Mouse (Mus musculus) liver, embryonic 11.5 days (tissue): ENCODE measurements around the gene Catsper1. TPM values are rescaled to one million over a fixed set of nuclear protein-coding genes. Genes with fewer than 3 reads are reported as not detected.
A peak's percentile ranks its signal among the peaks of the same experiment; 100 is the strongest.

Experiments used
- ATAC-seq: fragments of 200-750 bp; cut with Nextera tagmentation; replicated peaks from 2 replicates; pipeline ENCODE4 v1.8.0; 2017; ENCODE audit warnings: moderate number of reproducible peaks, mild to moderate bottlenecking, moderate TSS enrichment, moderate library complexity; ENCODE audit not compliant: low FRiP score
- DNase-seq: peaks from one replicate; pipeline ENCODE4 v3.0.0-alpha.2; 2017; ENCODE audit warnings: low spot score
- H3K27ac ChIP-seq: fragments of 300-500 bp; sonication (generic); 2 replicates; pipeline ENCODE4 v1.5.1; 2014; ENCODE audit warnings: mild to moderate bottlenecking, low read depth, low read length, control low read depth
- H3K27me3 ChIP-seq: fragments of 300-500 bp; sonication (generic); replicated peaks from 2 replicates; pipeline ENCODE4 v1.6.1; 2014; ENCODE audit warnings: low read length, mixed read lengths; ENCODE audit not compliant: control insufficient read depth, insufficient read depth
- H3K36me3 ChIP-seq: fragments of 300-500 bp; sonication (generic); 2 replicates; pipeline ENCODE4 v1.6.1; 2014; ENCODE audit warnings: mild to moderate bottlenecking, low read length, moderate library complexity, mixed read lengths; ENCODE audit not compliant: control insufficient read depth, insufficient read depth
- H3K4me1 ChIP-seq: fragments of 300-500 bp; sonication (generic); replicated peaks from 2 replicates; pipeline ENCODE4 v1.6.1; 2014; ENCODE audit warnings: low read length, mixed read lengths; ENCODE audit not compliant: control insufficient read depth, insufficient read depth
- H3K4me2 ChIP-seq: fragments of 300-500 bp; sonication (generic); 2 replicates; pipeline ENCODE4 v1.6.1; 2014; ENCODE audit warnings: mild to moderate bottlenecking, control low read depth, moderate library complexity
- H3K4me3 ChIP-seq: fragments of 300-500 bp; sonication (generic); 2 replicates; pipeline ENCODE4 v1.5.1; 2014; ENCODE audit warnings: low read depth, low read length, control low read depth
- H3K9ac ChIP-seq: fragments of 300-500 bp; sonication (generic); 2 replicates; pipeline ENCODE4 v1.6.1; 2014; ENCODE audit warnings: low read depth, low read length, control low read depth
- H3K9me3 ChIP-seq: fragments of 300-500 bp; sonication (generic); 2 replicates; pipeline ENCODE4 v1.6.1; 2016; ENCODE audit warnings: low read length, inconsistent platforms, mixed read lengths; ENCODE audit not compliant: control insufficient read depth
- WGBS: fragments of 180-500 bp; shearing (Covaris S2); extraction: QIAGEN DNeasy Blood & Tissue Kit; methylation state at CpG from one replicate; pipeline ENCODE4 v1.1.7; 2014; 5-methylcytosine and 5-hydroxymethylcytosine counted together
- polyA plus RNA-seq: library from polyadenylated mRNA; unstranded; fragments of >200 nt; fragmentation: Nextera tagmentation; extraction: Ambion mirVana; gene quantifications from 2 replicates; pipeline ENCODE4 v1.2.1, GENCODE M21; 2014

Gene Catsper1
- polyA plus RNA-seq, 1 experiment from 2014 or later: not detected

DNA sequence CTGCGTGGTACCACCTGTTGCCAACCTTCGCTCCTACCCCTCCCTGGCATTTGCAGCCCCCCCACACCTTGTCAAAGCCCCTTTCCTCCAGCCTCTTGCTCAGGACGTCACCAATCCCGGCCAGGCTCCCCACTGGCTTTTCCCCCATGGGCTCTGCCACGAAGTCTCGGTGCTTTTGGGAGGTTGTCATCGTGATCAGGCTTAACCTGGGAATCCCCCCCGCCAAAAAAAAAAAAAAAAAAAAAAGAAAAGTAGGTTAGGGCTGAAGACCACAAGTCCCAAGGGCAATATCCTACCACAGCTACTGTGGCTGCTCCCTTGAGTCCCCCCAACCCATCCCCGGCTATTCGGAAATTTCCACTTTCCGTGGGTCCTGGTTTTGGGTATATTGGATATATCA lies 30.2 kb downstream of the Catsper1 start:
- H3K4me2 ChIP-seq: peak overlapping the region; percentile 98
- WGBS: 14% methylated on average over 11 of the region's 11 CpGs
- H3K27me3 ChIP-seq: no peaks in the 10 kb centered on the region
- H3K27ac ChIP-seq: peak overlapping the region; percentile 92
- peak overlapping the region; percentile 88 for H3K4me3 ChIP-seq
- peaks cover 17% of the 10 kb centered on the region for H3K4me1 ChIP-seq
- H3K9me3 ChIP-seq: no peaks in the 10 kb centered on the region
- no peak for ATAC-seq
- peak overlapping the region; percentile 96 for H3K9ac ChIP-seq
- H3K36me3 ChIP-seq: peaks cover 38% of the 10 kb centered on the region
- DNase-seq: peak; percentile 43

DNA sequence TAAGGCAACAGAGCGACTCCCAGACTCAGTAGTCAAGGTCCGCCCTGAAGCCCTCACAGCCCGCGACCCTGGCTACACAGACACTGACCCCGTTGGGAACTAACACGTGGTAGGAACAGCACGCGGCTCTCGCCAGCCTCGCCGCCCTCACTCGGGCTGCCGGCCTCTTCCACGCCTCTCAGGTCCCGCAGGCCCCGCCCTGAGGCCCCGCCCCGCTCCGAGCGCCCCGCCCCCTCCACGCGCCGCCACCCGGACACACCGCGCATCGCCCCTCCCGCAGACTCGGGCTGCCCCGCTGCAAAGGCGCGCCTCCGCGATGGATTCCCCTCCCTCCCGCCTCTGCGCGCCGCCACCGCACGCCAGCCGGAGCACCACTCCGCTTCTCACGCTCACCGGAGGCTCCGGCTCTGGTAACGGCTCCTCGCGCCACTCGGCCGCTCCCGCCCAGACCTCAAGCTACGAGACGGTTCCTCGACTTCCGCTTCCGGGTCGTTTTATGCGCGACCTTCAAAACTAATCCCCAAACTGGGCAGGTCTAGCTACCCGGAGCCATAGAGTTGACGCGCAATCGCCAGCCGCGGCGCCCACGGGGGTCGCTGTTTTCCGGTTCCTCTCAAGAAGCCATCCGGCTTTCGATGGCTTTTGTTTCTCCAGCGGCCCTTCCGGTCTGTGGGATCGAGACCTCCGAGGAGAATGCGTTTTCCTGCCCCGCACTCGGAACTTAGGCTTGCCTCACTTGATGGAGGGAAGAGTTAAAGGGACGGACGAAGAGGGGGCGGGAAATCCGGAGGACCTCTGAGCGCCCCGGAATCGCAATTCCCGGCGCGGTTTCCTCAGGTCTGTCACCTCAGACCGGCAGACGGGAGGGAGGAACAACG lies 30.9 kb downstream of the Catsper1 start, which contains the start of gene Eif1ad:
TSS of gene Eif1ad (plus strand) at position 567 of the 878 bp plus-strand sequence.
- no peaks in the 10 kb centered on the region for H3K9me3 ChIP-seq
- H3K4me2 ChIP-seq: peak within 1 kb of the TSS; percentile 98
- peaks cover 41% of the 10 kb centered on the region for H3K36me3 ChIP-seq
- peak within 1 kb of the TSS; percentile 92 for H3K27ac ChIP-seq
- no peaks in the 10 kb centered on the region for H3K27me3 ChIP-seq
- under 1% methylated on average over 92 of the region's 92 CpGs for WGBS
- ATAC-seq: peak; percentile 92
- peak; percentile 99 for DNase-seq
- peak within 1 kb of the TSS; percentile 88 for H3K4me3 ChIP-seq
- H3K9ac ChIP-seq: peak within 1 kb of the TSS; percentile 96
- peaks cover 17% of the 10 kb centered on the region for H3K4me1 ChIP-seq

DNA sequence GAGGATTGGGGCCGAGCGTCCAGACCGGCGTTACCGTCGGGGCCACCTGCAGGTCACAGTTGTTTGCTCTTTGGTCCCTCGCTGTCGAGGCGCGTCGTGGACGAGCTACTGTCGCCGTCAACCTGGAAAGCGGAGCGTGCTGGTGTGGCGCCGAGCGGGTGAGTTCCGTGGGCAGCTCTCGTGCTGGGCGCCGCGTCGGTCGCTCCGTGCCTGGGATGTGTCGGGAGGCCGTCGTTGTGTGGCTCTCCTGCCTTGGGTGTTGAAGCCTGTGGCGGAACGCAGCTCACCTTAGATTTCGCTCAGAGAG lies 31.5 kb downstream of the Catsper1 start, which contains the start of gene Banf1:
TSS of gene Banf1 (minus strand) at position 116 of the 307 bp plus-strand sequence.
- ATAC-seq (no peak), DNase-seq (no peak)
- peak within 1 kb of the TSS; percentile 88 for H3K4me3 ChIP-seq
- H3K27ac ChIP-seq: peak within 1 kb of the TSS; percentile 92
- H3K9ac ChIP-seq: peak within 1 kb of the TSS; percentile 96
- H3K4me2 ChIP-seq: peak within 1 kb of the TSS; percentile 98
- no peaks in the 10 kb centered on the region for H3K9me3 ChIP-seq
- H3K36me3 ChIP-seq: peaks cover 47% of the 10 kb centered on the region
- no peaks in the 10 kb centered on the region for H3K27me3 ChIP-seq
- under 1% methylated on average over 33 of the region's 33 CpGs for WGBS
- peaks cover 17% of the 10 kb centered on the region for H3K4me1 ChIP-seq

DNA sequence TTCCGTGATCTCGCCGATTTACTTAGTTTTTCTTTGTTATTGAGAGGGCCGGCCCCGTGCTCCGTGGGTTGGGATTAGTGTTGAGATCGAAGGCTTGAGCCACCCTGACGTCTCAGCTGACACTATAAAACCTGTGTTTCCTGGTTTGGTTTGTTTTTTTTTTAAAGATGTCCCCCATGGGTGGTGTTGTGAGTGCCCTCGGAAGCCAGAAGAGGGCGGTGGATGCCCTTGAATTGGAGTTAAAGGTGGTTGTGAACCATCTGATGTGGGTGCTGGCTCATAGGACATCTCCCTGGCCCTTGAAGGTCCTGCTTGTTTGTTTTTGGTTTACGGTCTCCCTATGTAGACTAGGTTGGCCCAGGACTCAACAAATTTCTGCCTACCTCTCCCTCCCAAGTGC lies 31.9 kb downstream of the Catsper1 start:
- H3K4me1 ChIP-seq: peaks cover 17% of the 10 kb centered on the region
- H3K9me3 ChIP-seq: no peaks in the 10 kb centered on the region
- H3K36me3 ChIP-seq: peaks cover 50% of the 10 kb centered on the region
- 8% methylated on average over 11 of the region's 11 CpGs for WGBS
- H3K9ac ChIP-seq: peak overlapping the region; percentile 96
- H3K4me2 ChIP-seq: peak overlapping the region; percentile 98
- ATAC-seq (no peak), DNase-seq (no peak)
- peak overlapping the region; percentile 92 for H3K27ac ChIP-seq
- H3K27me3 ChIP-seq: no peaks in the 10 kb centered on the region
- H3K4me3 ChIP-seq: peak overlapping the region; percentile 88

DNA sequence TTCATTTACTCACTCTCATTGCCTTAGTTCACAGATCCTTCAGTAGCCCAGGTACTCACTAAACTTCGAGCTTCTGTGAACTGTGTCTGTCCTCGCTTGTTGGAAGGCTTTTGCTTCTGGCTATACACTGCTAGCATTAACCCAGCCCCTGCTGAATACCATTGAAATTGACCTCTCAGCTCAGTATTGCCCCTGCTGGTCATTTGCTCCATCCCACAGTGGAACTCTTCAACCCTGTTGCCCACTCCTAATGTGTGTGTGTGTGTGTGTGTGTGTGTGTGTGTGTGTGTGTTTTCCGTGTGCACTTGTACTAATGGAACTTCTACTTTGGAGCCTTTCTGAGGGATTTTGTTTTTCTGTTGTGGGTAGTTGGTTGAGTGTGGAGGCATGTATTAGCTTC lies 35.4 kb downstream of the Catsper1 start:
- H3K27me3 ChIP-seq: no peaks in the 10 kb centered on the region
- no peak overlapping the region for H3K9ac ChIP-seq
- ATAC-seq (no peak), DNase-seq (no peak)
- no peak overlapping the region for H3K27ac ChIP-seq
- no peak overlapping the region for H3K4me3 ChIP-seq
- H3K4me2 ChIP-seq: no peak overlapping the region
- peaks cover 35% of the 10 kb centered on the region for H3K36me3 ChIP-seq
- H3K4me1 ChIP-seq: peaks cover 8% of the 10 kb centered on the region
- no peaks in the 10 kb centered on the region for H3K9me3 ChIP-seq
- 87% methylated on average over 3 of the region's 3 CpGs for WGBS

DNA sequence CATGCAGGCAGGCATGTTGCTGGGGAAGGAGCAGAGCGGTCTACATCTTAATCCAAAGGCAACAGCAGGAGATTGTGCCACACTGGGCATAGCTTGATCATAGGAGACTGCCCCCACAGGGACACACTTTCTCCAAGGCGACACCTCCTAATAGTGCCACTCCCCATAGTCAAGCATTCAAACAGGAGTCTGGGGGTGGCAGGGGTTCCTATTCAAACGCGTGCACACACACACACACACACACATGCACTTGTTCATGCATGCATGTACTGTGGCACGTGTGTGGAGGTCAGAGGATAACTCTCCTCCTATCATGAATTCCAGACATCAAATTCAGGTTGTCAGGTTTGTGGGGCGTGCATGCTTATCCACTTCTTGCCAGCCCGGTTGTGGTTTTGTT lies 37.2 kb downstream of the Catsper1 start:
- Histone ChIP-seq H3K27ac (no peak overlapping the region), H3K9me3 (no peaks in the 10 kb centered on the region), H3K4me1 (peaks cover 8% of the 10 kb centered on the region), H3K4me2 (no peak overlapping the region), H3K4me3 (no peak overlapping the region), H3K36me3 (peaks cover 35% of the 10 kb centered on the region), H3K27me3 (no peaks in the 10 kb centered on the region), H3K9ac (no peak overlapping the region)
- DNase-seq (no peak), ATAC-seq (no peak)
- 89% methylated on average over 7 of the region's 7 CpGs for WGBS

DNA sequence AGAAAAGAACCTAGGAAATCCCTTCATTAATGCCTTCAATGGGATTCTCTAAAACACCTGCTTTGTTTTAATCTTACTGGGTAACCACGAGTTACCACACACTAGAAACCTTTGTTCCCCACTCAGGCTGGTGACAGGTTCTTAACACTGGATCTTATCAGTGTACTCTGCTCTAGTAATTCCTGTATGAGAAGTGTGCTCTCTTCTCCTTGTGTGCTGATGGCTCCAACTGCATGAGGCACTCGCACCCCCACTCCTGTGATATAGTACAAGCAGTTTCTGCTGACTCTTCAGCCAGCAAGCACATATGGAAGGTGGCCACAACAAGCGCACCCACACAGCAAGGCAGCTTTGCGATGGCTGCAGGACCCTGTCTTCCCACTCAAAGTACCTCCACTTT lies 38.6 kb downstream of the Catsper1 start:
- Histone ChIP-seq H3K27ac (no peak overlapping the region), H3K4me1 (no peaks in the 10 kb centered on the region), H3K36me3 (peaks cover 41% of the 10 kb centered on the region), H3K4me3 (no peak overlapping the region), H3K27me3 (no peaks in the 10 kb centered on the region), H3K9me3 (no peaks in the 10 kb centered on the region), H3K9ac (no peak overlapping the region), H3K4me2 (no peak overlapping the region)
- no peak for ATAC-seq
- DNase-seq: no peak
- whole genome bisulfite sequencing: 79% methylated on average over 4 of the region's 4 CpGs

DNA sequence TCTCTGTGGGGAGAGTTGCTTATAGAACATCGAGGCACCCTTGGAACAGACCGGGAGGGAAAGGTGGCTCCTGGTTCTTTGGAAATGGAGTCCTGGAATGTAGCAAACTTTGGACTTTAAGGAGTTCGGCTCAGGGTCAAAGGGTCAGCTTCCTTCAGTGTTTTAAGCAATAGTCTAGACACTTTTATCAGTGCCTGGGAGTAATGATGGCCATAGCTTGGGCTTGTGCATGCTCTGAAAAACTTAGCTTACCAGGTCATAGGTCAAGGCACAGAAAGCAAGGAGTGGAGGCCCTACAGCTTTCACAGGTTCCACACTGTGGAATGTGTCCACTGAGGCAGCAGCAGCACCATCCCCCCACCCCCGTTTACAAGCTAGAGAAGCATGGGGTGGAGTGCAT lies 39.2 kb downstream of the Catsper1 start:
- no peak overlapping the region for H3K4me2 ChIP-seq
- H3K9ac ChIP-seq: no peak overlapping the region
- DNase-seq (no peak), ATAC-seq (no peak)
- H3K27me3 ChIP-seq: no peaks in the 10 kb centered on the region
- H3K4me1 ChIP-seq: no peaks in the 10 kb centered on the region
- peaks cover 41% of the 10 kb centered on the region for H3K36me3 ChIP-seq
- H3K9me3 ChIP-seq: no peaks in the 10 kb centered on the region
- WGBS: 71% methylated on average over 4 of the region's 4 CpGs
- H3K4me3 ChIP-seq: no peak overlapping the region
- H3K27ac ChIP-seq: no peak overlapping the region

DNA sequence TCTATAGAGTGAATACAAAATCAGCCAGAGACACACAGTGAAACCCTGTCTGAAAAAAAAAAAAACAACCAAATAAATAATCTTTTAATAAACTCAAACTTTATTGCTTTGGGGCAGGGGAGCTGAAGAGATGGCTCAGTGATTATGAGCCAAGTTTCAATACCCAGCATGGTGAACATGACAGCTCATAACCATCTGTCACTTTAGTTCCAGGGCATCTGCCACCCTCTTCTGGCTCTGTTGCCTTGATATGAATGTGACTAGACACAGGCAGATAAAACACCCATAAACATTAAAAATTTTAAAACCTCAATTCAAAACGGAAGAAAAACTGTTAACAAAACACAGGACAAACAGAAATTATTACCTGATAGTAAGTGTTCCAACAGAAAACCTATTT lies 41.9 kb downstream of the Catsper1 start:
- no peak overlapping the region for H3K9ac ChIP-seq
- WGBS: 84% methylated on average over 1 of the region's 1 CpGs
- no peak overlapping the region for H3K4me3 ChIP-seq
- DNase-seq: no peak
- no peaks in the 10 kb centered on the region for H3K27me3 ChIP-seq
- H3K27ac ChIP-seq: no peak overlapping the region
- H3K36me3 ChIP-seq: peaks cover 42% of the 10 kb centered on the region
- H3K4me1 ChIP-seq: no peaks in the 10 kb centered on the region
- no peak for ATAC-seq
- no peak overlapping the region for H3K4me2 ChIP-seq
- no peaks in the 10 kb centered on the region for H3K9me3 ChIP-seq
